Comparison of ENCODE assay signal across 9 mouse cellular contexts in genomic region chr6:118064968-118065530, GRCm38 (mm10). TPM values are rescaled to one million over a fixed set of nuclear protein-coding genes. Genes with fewer than 3 reads are reported as not detected.
DNase-seq lines count a peak whose midpoint lies in the region; ATAC-seq and TF ChIP-seq lines count a peak whose summit lies in the region.
"Had no signal": no experiment of that assay in that cellular context is flagged by ENCODE, and none has a peak within 500 bp of the region (broad histone marks: within the 10 kb centered on the region; RNA-seq: fewer than 3 reads in every experiment).

No protein-coding gene starts in this region.

- peak; percentile 54 for TF ChIP-seq CTCF in cortical plate, adult 2 months (IDR thresholded peaks at IDR 0.05; ENCODE audit: extremely low read depth, insufficient read depth, low read length)

- H3K9me3 ChIP-seq in intestine, embryonic 14.5 days (ENCODE audit: control insufficient read depth, low read length), result no peaks in the 10 kb centered on the region
- no peaks in the 10 kb centered on the region; the same call in 1 of the 2 replicates for H3K9me3 ChIP-seq in intestine, embryonic 16.5 days (ENCODE audit: control insufficient read depth, low read length)
- H3K9me3 ChIP-seq in heart, embryonic 11.5 days (replicated peaks; ENCODE audit: control insufficient read depth, low read length), result no peaks in the 10 kb centered on the region
- H3K9me3 ChIP-seq in midbrain, embryonic 12.5 days, result no peaks in the 10 kb centered on the region
- H3K9me3 ChIP-seq: liver, embryonic 13.5 days had no signal

- ATAC-seq in intestine, embryonic 14.5 days (replicated peaks; ENCODE audit: low FRiP score, low TSS enrichment, low read depth), result no peak
- no peak for ATAC-seq in intestine, embryonic 16.5 days
- no peak for ATAC-seq in heart, embryonic 11.5 days (replicated peaks; ENCODE audit: insufficient number of reproducible peaks, low FRiP score, low TSS enrichment)
- ATAC-seq in midbrain, embryonic 12.5 days (ENCODE audit: low FRiP score, low read depth), result peak; percentile 57; the same call in 1 of the 2 replicates

- H3K9ac ChIP-seq in intestine, embryonic 14.5 days (ENCODE audit: low read length), result no peak overlapping the region
- H3K9ac ChIP-seq in intestine, embryonic 16.5 days (ENCODE audit: low read depth, low read length), result no peak overlapping the region
- no peak overlapping the region for H3K9ac ChIP-seq in heart, embryonic 11.5 days (ENCODE audit: low read depth, low read length)
- H3K9ac ChIP-seq in midbrain, embryonic 12.5 days (replicated peaks), result no peak overlapping the region
- H3K9ac ChIP-seq: liver, embryonic 13.5 days had no signal

- peaks cover 17% of the 10 kb centered on the region for H3K27me3 ChIP-seq in intestine, embryonic 14.5 days (replicated peaks; ENCODE audit: control insufficient read depth, insufficient read depth, low read length)
- H3K27me3 ChIP-seq in intestine, embryonic 16.5 days (replicated peaks; ENCODE audit: control insufficient read depth, insufficient read depth, low read length), result peaks cover 24% of the 10 kb centered on the region; the same call in 1 of the 2 replicates
- H3K27me3 ChIP-seq in heart, embryonic 11.5 days (ENCODE audit: control insufficient read depth, insufficient read depth, low read length), result peaks cover 31% of the 10 kb centered on the region
- H3K27me3 ChIP-seq in midbrain, embryonic 12.5 days, result peaks cover 43% of the 10 kb centered on the region

- WGBS in intestine, embryonic 14.5 days, result 10% methylated on average over 7 of the region's 7 CpGs
- 16% methylated on average over 7 of the region's 7 CpGs for WGBS in intestine, embryonic 16.5 days
- 16% methylated on average over 7 of the region's 7 CpGs for WGBS in heart, embryonic 11.5 days (ENCODE audit: insufficient replicate concordance)
- 12% methylated on average over 7 of the region's 7 CpGs for WGBS in midbrain, embryonic 12.5 days

- peaks cover 13% of the 10 kb centered on the region; the same call in 1 of the 2 replicates for H3K4me1 ChIP-seq in intestine, embryonic 14.5 days (replicated peaks; ENCODE audit: control insufficient read depth, insufficient read depth, low read length)
- peaks cover 21% of the 10 kb centered on the region for H3K4me1 ChIP-seq in intestine, embryonic 16.5 days (ENCODE audit: control insufficient read depth, insufficient read depth, low read length)
- peaks cover 7% of the 10 kb centered on the region; the same call in 1 of the 2 replicates for H3K4me1 ChIP-seq in cortical plate, adult 2 months (ENCODE audit: control insufficient read depth, insufficient read depth, low read length)
- peaks cover 16% of the 10 kb centered on the region; the same call in 1 of the 2 replicates for H3K4me1 ChIP-seq in heart, embryonic 11.5 days (ENCODE audit: control insufficient read depth, insufficient read depth, low read length)
- H3K4me1 ChIP-seq in midbrain, embryonic 12.5 days, result peaks cover 21% of the 10 kb centered on the region

- H3K27ac ChIP-seq in intestine, embryonic 14.5 days (ENCODE audit: low read depth), result no peak overlapping the region
- no peak overlapping the region for H3K27ac ChIP-seq in intestine, embryonic 16.5 days (ENCODE audit: low read length)
- no peak overlapping the region; the same call in 1 of the 2 replicates for H3K27ac ChIP-seq in cortical plate, adult 2 months (ENCODE audit: insufficient read depth, low read length)
- no peak overlapping the region for H3K27ac ChIP-seq in heart, embryonic 11.5 days (ENCODE audit: low read depth, low read length)
- H3K27ac ChIP-seq in midbrain, embryonic 12.5 days (replicated peaks), result no peak overlapping the region
- H3K27ac ChIP-seq: liver, embryonic 13.5 days had no signal

- no peaks in the 10 kb centered on the region for H3K36me3 ChIP-seq in intestine, embryonic 14.5 days (ENCODE audit: control insufficient read depth, insufficient read depth, low read length)
- H3K36me3 ChIP-seq in intestine, embryonic 16.5 days (ENCODE audit: control insufficient read depth, insufficient read depth, low read length), result no peaks in the 10 kb centered on the region
- H3K36me3 ChIP-seq in heart, embryonic 11.5 days (ENCODE audit: control insufficient read depth, insufficient read depth, low read length), result no peaks in the 10 kb centered on the region
- H3K36me3 ChIP-seq in midbrain, embryonic 12.5 days, result no peaks in the 10 kb centered on the region
- H3K36me3 ChIP-seq: liver, embryonic 13.5 days had no signal

- peak overlapping the region; percentile 85 for H3K4me2 ChIP-seq in intestine, embryonic 14.5 days (ENCODE audit: low read length)
- no peak overlapping the region for H3K4me2 ChIP-seq in intestine, embryonic 16.5 days (ENCODE audit: low read depth, low read length)
- H3K4me2 ChIP-seq in heart, embryonic 11.5 days, result peak overlapping the region; percentile 92
- H3K4me2 ChIP-seq in midbrain, embryonic 12.5 days (replicated peaks), result peak overlapping the region; percentile 99

- peak; percentile 79 for DNase-seq in intestine, embryonic 14.5 days (ENCODE audit: low spot score)
- DNase-seq in MN1 (ENCODE audit: low spot score), result peak; percentile 79
- DNase-seq in kidney, postnatal 36 days, result peak; percentile 33 to 67
- DNase-seq in thymus, postnatal 4 days, result peak; percentile 67
- DNase-seq: liver, embryonic 13.5 days had no signal

- no peak overlapping the region for H3K4me3 ChIP-seq in intestine, embryonic 14.5 days (ENCODE audit: low read depth, low read length)
- no peak overlapping the region for H3K4me3 ChIP-seq in intestine, embryonic 16.5 days (ENCODE audit: low read length)
- H3K4me3 ChIP-seq in cortical plate, adult 2 months (ENCODE audit: insufficient read depth, low read length), result no peak overlapping the region
- no peak overlapping the region for H3K4me3 ChIP-seq in heart, embryonic 11.5 days (ENCODE audit: low read depth, low read length)
- no peak overlapping the region for H3K4me3 ChIP-seq in midbrain, embryonic 12.5 days

- TF ChIP-seq POLR2A in cortical plate, adult 2 months (IDR thresholded peaks at IDR 0.05; ENCODE audit: extremely low read depth, insufficient read depth, low read length), result no peak

RNA-seq across cellular contexts. Expression of gene Rasgef1a, which starts 53.8 kb away (rescaled TPM):
- polyA plus RNA-seq in intestine, embryonic 14.5 days (2014; fragmentation: Nextera tagmentation; extraction: Ambion mirVana), result 0.05 TPM in 1 of 2 replicates, not detected in the other
- 0.21 and 0.37 TPM in 2 replicates for polyA plus RNA-seq in intestine, embryonic 16.5 days (2015; fragmentation: Nextera tagmentation; extraction: Ambion mirVana)
- 160 and 164 TPM in 2 replicates for polyA plus RNA-seq in cortical plate, adult 2 months (2012; rRNA removed)
- polyA plus RNA-seq in heart, embryonic 11.5 days (2014; fragmentation: Nextera tagmentation; extraction: Ambion mirVana), result 0.30 and 0.49 TPM in 2 replicates
- polyA plus RNA-seq in midbrain, embryonic 12.5 days (2016; fragmentation: Nextera tagmentation; extraction: Ambion mirVana), result 0.20 and 0.22 TPM in 2 replicates

Comparison
In these comparisons a context has a peak if more than half of its experiments do, and no peak if none do; other contexts are left out.
1. RNA of gene Rasgef1a, which starts 53.8 kb away (polyA plus RNA-seq): 160 to 164 TPM in cortical plate, adult 2 months; 0.30 to 0.49 TPM in heart, embryonic 11.5 days, 0.20 to 0.22 TPM in midbrain, embryonic 12.5 days, 0.21 to 0.37 TPM in intestine, embryonic 16.5 days and 0.05 TPM in intestine, embryonic 14.5 days; every median in the first group is over 100 times any median in the second.
2. Peak in every context shown above with its lines, with median percentiles within 50 percentile points of each other: DNase-seq.